Mouse (Mus musculus) stomach, postnatal 0 days (tissue): ENCODE data around the gene Osbpl11.

Experiments used
- CTCF ChIP-seq: IDR thresholded peaks from 2 replicates; pipeline ENCODE4 v1.5.1; 2016; ENCODE audit warnings: antibody characterized with exemption, low read depth, mild to moderate bottlenecking, moderate library complexity
- EP300 ChIP-seq: optimal IDR thresholded peaks from 2 replicates; pipeline ENCODE3; 2016; ENCODE audit warnings: antibody characterized with exemption

DNA sequence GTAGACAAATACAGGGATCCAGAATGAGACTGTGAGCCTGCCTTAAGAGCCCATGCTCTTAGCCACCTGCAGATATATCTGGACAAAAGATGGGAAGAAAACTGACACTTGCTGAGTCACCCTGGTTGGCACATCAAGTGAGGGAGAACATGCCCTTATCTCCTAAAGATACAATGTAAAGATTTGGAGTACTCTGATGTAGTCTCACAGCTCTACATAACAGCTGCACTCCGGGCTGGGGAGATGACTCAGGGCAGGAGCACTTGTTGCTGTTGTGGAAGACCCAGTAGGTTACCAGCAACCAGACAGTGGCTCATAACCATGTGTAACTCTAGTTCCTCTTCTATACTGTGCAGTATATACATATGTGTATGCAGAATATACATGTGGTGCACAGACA, 98.2 kb downstream of the Osbpl11 start:
- no peak for TF ChIP-seq CTCF
- no peak for TF ChIP-seq EP300
